Mouse (Mus musculus): ENCODE measurements around the gene Gm21974.
"Not testable (repeated sequence)": the region's sequence is repeated elsewhere in the genome, so short reads cannot be mapped to it uniquely, and the experiment has no call there.

Gene Gm21974

DNA sequence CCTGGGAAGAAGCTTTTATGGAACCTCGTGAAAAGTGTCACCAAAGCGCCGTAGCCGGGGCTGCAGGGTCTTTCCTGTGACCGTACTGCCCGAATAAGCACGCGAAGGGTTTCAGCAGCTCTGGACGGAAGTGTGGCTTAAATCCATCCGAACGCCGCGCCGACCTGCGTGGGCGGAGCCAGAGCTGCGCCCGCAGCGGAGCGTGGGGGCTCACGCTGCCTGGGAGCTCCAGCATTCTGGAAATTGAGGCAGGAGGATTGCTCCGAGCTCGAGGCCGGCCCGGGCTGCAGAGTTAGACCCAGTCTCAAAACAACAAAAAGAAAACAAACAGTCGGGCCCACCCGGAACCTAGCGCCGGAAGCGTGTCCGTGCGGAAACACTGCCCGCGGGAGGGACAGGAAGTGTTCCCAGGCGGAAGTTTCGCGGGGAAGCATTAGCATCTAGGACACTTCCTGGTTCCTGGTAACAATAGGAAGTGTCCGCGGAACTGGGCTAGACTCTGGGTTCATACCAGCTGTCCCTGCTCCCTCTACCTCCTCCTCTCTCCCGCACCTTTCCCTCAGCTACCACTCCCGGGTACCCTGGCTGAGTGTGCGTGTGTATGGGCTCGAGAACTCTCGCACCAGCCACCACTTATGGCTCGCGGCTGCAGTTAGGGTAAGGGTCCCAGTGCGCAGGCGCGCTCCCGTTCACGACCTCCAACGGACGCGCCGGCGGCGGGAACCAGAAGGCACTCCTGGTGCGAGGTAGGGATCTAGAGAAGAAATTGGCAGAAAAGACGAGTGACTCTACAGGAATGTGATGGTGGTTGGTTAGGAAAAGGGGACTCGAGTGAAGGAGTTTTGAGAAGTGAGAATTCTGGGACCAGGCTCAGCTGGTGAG, 18.5 kb downstream of the Gm21974 start, which contains the start of gene Zfp668:
Gene Zfp668 (minus strand): TSS at position 362 of the 882 bp plus-strand sequence.
- intact Hi-C loops (cut with DNase I) = loop anchor here (5.0 kb wide), 1 partner anchor 34 kb away; no protein-coding TSS in a partner anchor

DNA sequence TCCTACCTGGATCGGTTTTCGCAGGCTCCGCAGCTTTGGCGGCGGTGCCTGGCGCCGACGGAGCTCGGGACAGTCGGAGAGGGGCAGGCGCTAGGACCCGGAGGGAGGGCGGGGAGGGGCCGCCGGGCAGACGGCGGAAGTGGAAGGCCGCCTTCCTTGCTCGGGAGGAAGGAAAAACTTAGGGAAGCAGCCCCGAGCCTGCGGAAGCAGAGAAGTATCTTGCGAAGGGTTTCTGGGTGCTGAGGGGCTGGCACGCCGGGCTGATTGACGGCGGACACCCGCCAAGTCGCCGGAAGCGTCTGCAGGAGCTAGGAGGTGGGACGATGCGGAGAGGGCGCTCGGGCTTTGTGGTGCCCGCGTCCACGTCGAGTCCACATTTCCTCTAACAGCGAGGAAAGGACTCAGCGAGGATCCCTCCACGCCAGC, 19.2 kb downstream of the Gm21974 start, which contains the start of gene Zfp646:
Gene Zfp646 (plus strand): TSS at position 181 of the 426 bp plus-strand sequence.
- intact Hi-C loops (cut with DNase I) = loop anchor here (5.0 kb wide), 1 partner anchor 34 kb away; no protein-coding TSS in a partner anchor

DNA sequence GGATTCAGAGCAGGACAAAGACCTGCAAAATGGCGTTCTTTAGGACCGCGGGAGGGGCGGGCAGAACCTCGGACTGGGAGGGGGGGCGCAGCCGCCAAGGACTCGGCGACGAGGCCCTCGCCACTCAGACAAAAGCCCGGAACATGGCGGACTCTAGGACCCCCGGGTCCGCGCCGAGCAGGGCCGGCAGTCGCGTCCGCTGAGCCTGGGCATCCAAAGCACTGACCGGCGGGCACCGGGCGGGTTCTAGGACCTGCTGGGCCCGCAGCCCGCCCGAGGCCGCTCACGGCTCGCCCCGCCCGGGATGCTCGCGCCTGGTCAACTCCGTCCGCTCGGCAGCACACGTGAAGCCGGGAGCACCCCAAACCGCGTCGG, 19.6 kb downstream of the Gm21974 start:
- intact Hi-C loops (cut with DNase I) = loop anchor here (5.0 kb wide), 1 partner anchor 33 kb away; no protein-coding TSS in a partner anchor

DNA sequence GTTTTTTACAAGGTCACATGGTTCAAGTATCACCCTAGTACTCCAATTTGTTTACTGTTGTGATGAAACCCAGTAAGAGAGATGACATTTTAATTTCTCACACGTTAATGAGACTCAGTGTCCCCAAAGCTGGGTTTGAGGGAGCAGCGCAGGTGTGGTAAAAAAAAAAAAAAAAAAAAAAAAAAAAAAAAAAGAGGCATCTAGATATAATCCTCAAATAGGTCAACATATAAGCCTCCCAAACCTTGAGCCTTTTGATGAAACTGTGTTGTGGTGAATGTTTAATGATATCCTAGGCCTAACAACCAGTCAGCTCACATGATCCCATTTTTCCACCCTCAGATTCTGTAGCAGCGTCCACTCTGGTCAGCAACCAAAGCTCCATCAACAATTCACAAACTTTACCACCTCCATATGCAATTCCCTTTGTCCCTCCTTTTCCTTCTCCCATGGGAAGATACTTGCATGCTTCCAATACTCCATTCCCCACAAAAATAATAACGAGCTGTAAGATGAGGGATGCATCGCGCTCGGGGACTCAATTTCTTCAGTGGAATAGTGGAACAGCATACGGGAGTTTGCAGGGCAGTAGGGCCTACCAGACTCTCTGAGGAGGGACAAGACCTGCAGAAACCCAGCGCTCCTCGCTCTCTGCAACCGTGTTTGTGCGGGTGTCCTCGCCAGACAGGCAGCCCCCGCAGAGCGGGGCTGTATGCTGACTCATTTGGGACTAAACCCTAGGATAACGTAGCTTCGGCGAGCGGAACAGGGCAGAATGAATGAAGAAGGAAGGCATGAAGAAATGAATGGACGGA, 20.2 kb downstream of the Gm21974 start:
- intact Hi-C loops (cut with DNase I) = loop anchor here (5.0 kb wide), 1 partner anchor 33 kb away; no protein-coding TSS in a partner anchor

- intact Hi-C loops (cut with DNase I) = no loop called here
These were observed 25.0 kb downstream of the Gm21974 start for GRCm38 (mm10) chr7:127870136-127870821.

- intact Hi-C loops (cut with DNase I) = no loop called here
These were observed 26.0 kb downstream of the Gm21974 start for GRCm38 (mm10) chr7:127869149-127869810.

GRCm38 (mm10) chr7:127867641-127868040, 27.6 kb downstream of the Gm21974 start:
- intact Hi-C loops (cut with DNase I) = no loop called here

- intact Hi-C loops (cut with DNase I) = no loop called here
These were observed 28.8 kb downstream of the Gm21974 start for GRCm38 (mm10) chr7:127866434-127866833.

- intact Hi-C loops (cut with DNase I) = no loop called here
These were observed 37.0 kb downstream of the Gm21974 start for GRCm38 (mm10) chr7:127858258-127858657.

GRCm38 (mm10) chr7:127850906-127851305, 44.3 kb downstream of the Gm21974 start:
- intact Hi-C loops (cut with DNase I) = no loop called here

DNA sequence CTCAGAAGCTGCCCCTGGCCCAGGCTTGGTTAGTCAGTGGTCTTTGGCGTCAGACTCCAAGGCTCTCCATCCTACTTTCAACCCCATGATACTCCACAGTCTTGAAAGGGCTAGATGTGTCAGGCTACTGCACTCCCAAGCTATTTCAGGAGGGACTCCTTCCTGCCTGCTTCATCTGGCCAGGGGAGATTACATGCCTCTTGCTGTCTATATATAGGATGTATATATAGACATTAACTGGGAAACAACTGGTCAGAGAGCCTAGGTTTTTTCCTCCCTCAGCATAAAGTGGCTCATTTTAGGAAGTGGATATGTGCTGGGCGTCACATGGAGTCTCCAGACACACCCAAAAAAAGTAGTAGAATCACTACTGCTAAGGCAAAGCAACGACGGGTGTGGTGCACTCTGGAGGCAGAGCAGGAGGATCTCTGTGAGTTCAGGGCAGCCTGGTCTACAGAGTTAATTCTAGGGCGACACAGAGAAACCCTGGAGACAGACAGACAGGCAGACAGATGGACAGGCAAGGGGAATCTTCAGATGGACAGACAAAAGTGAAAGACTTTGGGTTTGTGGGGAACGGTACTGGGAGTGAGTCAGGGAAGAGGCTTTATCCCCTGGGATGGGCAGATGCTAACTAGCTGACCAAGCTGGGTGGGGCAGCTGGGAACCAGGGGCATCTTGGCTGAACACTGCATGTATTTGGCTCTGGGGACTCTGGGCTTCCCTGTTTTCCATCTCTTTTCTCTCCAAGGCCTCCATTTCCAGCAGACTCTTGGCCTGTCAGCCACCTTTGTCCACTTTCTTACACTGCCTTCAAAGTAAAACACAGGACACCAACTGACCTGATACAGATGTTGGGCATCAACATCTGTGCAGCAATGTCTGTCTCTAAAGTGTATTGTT, 45.0 kb downstream of the Gm21974 start:
- intact Hi-C loops (cut with DNase I) = no loop called here

GRCm38 (mm10) chr7:127842001-127842718, 53.1 kb downstream of the Gm21974 start:
- intact Hi-C loops (cut with DNase I) = loop anchor here (5.0 kb wide), 1 partner anchor 35 kb away; the partner anchor contains the start of genes Zfp646 and Zfp668

- intact Hi-C loops (cut with DNase I) = loop anchor here (2.0 to 5.0 kb wide), 2 partner anchors 36 to 41 kb away; partner anchors contain the start of genes Hsd3b7, Zfp646 and Zfp668
These were observed 53.8 kb downstream of the Gm21974 start for GRCm38 (mm10) chr7:127841340-127842000.

- intact Hi-C loops (cut with DNase I) = loop anchor here (2.0 to 5.0 kb wide), 2 partner anchors 36 to 40 kb away; partner anchors contain the start of genes Hsd3b7, Zfp646 and Zfp668
These were observed 54.4 kb downstream of the Gm21974 start for GRCm38 (mm10) chr7:127840886-127841285.

DNA sequence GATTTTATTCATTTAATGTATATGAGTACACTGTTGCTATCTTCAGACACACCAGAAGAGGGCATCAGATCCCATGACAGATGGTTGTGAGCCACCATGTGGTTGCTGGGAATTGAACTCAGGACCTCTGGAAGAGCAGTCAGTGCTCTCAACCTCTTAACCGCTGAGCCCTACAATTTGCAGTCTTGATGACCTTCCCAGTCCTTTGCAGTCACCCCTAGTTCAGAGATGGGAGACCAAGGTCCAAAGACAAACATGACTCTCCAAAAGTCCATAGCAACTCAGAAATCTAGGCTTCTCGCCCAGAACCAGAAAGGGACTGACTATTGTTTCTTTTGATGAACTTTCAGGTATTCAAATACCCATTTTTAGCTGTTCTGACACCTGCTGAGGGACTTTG, 55.2 kb downstream of the Gm21974 start:
- intact Hi-C loops (cut with DNase I) = loop anchor here (2.0 to 5.0 kb wide), 2 partner anchors 37 to 39 kb away; partner anchors contain the start of genes Hsd3b7, Zfp646 and Zfp668

DNA sequence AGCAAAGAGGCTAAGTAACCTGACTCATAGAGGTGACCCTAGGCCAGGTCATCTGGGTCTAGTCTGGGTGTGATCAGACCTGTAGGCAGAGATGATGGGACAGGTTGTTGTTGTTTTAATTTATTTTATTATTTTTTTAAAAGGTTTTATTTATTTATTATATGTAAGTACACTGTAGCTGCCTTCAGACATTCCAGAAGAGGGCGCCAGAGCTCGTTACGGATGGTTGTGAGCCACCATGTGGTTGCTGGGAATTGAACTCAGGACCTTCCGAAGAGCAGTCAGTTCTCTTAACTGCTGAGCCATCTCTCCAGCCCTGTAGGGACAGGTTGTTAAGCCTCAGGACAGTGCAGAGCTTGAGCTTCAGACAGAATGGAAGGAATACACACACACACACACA, 57.4 kb downstream of the Gm21974 start:
- intact Hi-C loops (cut with DNase I) = not testable (repeated sequence)

GRCm38 (mm10) chr7:127837473-127837872, 57.8 kb downstream of the Gm21974 start:
- intact Hi-C loops (cut with DNase I) = no loop called here

Measured in adrenal gland (tissue).